Mouse (Mus musculus) gastrocnemius, postnatal 25 days (tissue): ENCODE measurements at regions not wholly inside any gene's neighbourhood (a gene's known extent, or its start where the extent isn't known, plus 50 kb on each side); places are given as distances from the start of the nearest gene placed in this dataset.
A peak's percentile ranks its signal among the peaks of the same experiment; 100 is the strongest.

Experiments
- DNase-seq: peaks from one replicate; pipeline ENCODE4 v3.0.0; 2022

DNA sequence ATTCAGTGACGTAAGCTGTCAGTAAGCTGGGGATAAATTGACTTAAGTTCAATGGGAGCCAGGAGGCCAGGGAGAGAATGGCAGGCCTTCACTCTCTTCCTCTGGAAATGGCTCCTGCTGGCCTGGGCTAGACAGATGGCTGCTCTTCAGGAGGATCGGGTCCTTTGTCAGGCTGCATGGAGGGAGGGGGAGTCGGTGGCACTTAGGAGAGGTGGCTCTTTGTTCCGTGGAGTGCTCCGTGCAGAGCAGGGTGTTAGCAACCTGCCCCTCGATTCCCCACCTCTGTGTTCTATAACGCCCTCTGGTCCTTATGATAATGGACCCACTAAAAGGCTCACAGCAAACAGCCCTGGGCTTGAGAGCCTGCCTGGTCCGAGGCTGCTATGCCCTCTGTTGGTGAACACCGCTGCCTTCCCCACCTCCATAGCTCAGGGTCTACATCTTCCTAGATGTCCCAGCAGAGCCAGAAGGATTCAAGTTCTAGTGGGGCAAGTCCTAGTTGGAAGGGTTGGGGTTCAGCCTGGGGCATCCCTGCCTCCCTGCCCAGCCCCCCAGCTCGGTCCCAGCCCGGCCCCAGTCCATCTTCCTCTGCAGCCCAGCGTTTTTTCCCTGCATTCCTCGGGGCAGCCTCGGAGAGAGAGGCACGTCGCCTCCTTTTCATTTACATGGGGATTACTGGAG is 232.1 kb upstream of the 4930535I16Rik start:
- DNase-seq, result no peak

- no peak for DNase-seq
Measured at GRCm38 (mm10) chr4:124149037-124149436, 231.2 kb upstream of the 4930535I16Rik start.

GRCm38 (mm10) chr4:124147276-124147675 is 229.5 kb upstream of the 4930535I16Rik start:
- no peak for DNase-seq

GRCm38 (mm10) chr4:124146135-124146534 is 228.3 kb upstream of the 4930535I16Rik start:
- DNase-seq, result no peak

DNA sequence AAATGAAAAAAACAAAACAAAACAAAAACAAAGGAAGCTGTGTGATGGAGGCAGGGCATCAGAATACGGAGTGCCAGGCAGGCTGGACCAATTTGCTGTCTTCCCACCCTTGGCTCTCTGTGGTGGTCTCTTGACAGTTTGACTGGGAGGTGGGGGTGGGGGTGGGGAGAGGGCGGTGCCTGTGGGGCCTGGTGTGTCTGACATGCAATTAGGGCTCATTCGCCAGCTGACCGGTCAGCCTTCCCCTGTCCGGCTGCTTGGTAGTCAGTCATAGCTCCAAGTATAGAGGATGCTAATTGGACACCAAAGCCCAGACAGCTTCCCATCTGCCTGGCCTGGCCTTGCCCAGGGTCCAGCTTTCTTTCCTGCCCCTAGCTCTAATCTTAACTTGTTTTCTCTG is 225.8 kb upstream of the 4930535I16Rik start:
- no peak for DNase-seq

DNA sequence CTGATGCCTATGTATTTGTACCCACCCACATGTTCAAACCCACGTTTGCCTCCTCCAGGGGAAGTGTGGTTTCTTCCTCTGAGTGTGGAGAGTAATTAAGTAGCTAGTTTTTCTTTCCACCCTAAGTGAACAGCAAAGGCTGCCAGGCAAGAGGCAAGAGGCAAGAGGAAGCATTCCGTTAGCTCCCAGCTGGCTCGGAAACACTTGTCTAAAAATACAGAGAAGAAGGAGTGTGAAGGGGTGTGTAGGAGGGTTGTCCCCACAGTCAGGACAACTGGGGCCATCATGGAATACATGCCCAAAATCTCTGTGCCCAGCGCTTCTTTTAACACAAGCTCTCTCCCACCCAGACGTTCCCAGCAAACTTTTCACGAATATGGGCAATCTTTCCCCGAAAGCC is 225.4 kb upstream of the 4930535I16Rik start:
- DNase-seq, result no peak

DNA sequence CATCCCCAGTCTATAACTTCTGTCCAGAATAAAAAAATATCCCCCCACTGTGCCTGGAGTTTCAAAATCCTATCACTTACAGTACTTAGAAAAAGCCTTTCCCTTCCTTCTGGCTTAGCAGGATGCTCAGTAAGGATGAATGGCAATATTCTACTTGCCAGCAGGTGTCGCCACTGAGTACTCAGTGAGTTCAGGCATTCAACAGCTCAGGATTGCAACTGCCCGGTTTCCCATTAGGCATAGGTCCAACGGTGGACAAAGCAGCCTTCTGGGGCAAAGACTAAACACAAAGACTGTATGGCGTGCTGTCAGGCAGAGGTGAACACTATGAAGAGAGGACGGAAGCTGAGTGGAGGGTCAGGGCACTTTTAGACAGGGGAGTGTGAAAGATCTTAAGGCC is 224.3 kb upstream of the 4930535I16Rik start:
- DNase-seq, result peak; percentile 18

DNA sequence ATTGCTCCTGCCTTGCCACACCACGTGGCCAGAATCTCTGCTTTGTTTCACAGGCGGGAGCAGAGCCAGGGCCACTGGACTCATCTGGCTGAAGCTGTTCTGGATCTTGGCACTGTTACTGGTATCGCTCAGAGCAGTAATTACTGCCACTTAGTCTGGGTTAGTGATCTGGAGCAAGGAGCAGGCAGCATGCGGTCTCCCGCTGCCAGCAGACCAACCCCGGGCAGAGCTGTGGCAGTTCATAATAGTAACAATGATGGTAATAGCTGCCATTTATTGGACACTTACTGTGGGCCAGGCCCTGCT is 217.3 kb upstream of the 4930535I16Rik start:
- no peak for DNase-seq

DNA sequence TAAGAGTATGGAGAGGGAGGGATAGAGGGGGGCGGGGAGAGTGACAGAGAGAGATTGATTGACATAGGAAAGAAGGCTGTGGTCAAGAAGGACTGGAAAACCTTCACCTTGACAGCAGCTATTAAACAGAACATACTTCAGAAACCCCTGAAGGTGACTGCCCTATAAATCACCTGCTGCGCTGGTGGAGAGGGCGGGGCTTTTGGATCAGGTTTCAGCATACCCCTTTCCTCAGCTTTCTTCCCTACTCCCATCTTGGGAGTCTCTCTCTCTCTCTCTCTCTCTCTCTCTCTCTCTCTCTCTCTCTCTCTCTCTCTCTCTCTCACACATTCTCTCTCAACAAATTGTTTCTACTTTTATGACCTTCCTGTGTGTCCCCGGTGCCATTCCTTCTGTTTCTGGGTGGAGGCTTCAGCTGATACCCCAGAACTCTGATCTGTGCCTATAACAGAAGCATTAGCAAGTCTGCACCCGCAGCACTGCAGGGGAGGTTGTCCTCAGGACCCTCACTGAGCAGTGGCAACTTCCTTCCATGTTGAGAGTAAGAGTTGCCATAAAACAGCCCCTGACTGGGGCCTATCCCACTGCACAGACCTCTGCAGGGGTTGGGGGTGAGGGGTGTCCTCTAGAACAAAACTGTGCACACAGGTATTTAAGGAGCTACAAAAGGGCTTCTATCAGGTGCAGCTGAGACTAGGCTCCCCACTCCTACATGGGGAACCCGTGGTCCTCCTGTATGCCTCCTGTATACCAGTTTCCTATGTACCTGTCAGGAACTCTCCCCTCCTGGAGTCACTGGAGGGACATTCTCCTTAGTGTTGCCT is 216.7 kb upstream of the 4930535I16Rik start:
- no peak for DNase-seq

GRCm38 (mm10) chr4:124130946-124131345 is 213.1 kb upstream of the 4930535I16Rik start:
- DNase-seq, result no peak

DNA sequence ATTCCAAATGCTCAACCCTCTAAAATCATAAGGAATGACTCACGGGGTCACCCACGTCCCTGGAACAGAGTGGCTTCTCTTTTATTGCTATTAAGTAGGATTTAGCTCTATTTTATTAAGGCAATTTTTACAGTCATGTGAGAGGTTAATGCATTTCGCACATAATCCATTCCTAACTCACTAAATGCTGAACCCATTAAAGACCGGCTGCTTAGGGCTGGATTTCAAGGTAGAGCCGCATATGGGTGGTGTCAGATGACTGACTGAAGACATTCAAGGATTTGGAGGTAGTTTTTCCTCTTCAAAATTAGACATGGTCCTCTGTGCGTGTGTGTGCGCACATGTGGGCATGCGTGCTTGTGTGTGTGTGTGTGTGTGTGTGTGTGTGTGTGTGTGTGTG is 208.4 kb upstream of the 4930535I16Rik start:
- DNase-seq, result no peak

DNA sequence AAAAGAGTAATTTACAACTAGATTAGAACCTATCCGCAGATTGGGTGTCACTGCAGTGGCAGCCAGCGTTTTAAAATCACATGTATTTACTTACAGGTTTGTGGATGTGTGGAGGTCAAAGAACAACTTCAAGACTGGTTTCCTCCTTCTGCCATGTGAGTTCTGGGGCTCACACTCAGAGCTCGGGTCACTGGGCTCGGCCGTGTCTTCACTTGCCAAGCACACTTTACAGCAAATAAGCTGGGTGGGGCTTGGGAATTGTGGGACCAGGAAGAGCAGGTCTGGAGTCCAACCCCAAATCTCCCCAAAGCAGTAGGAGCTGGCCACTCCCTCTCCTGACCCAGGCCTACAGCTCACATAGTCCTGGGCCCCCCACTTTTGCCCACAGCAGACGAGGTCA is 202.5 kb upstream of the 4930535I16Rik start:
- no peak for DNase-seq

DNA sequence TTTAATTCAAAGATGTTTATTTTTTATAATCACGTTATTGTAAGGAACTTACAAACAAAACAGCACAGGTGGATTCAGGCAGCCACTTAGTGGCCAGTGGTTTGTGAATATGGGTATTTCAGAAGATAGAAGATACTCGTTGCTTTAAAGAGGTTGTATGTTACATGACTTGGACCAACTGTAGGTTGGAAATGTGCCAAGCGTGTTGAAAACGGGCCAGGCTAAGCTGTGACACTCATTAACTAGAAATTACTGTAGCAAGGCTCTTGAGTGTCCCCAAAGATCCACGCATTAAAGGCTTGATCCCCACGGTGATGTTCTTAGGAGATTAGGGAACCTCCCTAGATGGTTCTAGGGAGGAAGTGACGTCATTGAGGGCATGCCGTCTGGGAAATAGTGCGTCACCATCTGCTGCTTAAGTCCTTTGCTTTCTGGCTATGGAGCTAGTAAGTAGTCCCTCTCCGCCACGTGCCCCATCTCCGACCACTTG is 196.1 kb upstream of the 4930535I16Rik start:
- no peak for DNase-seq

DNA sequence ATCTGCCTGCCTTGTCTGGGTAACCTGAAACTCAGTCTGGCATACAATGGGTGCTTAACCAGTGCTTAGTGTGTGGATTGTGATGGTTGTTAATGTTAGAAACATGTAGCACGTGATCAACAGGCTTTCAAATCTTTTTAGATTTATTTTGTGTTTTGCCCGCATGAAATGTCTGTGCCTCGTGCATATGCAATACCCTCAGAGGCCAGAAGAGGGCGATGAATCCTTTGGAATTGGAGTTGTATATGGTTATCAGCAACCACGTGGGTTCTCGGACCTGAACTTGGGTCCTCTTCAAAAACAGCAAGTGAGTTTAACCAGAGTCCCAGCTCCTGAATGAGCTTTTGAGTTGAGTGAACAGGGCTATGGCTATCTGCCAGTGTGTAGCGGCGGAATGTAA is 192.9 kb upstream of the 4930535I16Rik start:
- no peak for DNase-seq

GRCm38 (mm10) chr4:124109371-124109770 is 191.5 kb upstream of the 4930535I16Rik start:
- no peak for DNase-seq

GRCm38 (mm10) chr4:124102684-124103083 is 184.9 kb upstream of the 4930535I16Rik start:
- no peak for DNase-seq

GRCm38 (mm10) chr4:124086801-124087200 is 169.0 kb upstream of the 4930535I16Rik start:
- no peak for DNase-seq

DNA sequence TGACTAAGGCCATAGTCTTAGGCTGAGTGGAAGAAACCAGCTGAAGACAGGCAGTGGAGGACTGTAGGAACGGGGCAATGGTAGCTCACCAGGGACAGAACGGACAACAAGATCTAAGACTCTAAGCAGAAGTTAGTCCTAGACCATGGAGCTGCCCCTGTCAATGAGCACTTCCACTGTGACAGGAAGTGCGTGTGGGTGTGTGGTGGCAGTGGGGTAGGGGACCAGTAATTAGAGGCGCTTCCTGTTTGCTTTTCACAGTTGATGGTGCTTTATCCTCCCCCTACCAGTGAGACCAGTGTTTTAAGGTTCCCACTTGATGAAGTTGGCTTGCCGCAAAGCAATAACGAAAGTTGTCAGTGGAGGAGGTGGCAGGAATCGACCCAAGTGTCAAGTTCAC is 168.4 kb upstream of the 4930535I16Rik start:
- no peak for DNase-seq

DNA sequence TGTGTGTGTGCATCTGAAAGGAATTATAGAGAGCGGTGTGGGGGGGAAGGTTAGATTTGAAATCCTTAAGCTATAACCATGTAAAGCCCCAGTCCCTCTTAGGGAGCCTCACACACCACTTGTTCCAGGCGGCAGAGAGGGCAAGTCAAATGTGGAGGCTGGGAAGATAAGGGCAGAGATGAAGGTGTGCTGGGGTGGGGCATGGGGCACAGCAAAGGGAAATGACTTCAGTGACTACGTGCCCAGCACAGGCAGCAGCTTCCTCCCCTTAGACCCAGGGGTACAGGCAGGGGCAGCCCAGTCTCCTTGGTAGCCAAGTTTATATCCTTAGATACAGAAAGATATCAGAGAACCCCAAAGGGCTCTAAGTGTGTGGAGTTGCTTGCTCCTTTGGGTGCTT is 161.8 kb upstream of the 4930535I16Rik start:
- no peak for DNase-seq

GRCm38 (mm10) chr4:124075551-124075950 is 157.7 kb upstream of the 4930535I16Rik start:
- DNase-seq, result no peak

DNA sequence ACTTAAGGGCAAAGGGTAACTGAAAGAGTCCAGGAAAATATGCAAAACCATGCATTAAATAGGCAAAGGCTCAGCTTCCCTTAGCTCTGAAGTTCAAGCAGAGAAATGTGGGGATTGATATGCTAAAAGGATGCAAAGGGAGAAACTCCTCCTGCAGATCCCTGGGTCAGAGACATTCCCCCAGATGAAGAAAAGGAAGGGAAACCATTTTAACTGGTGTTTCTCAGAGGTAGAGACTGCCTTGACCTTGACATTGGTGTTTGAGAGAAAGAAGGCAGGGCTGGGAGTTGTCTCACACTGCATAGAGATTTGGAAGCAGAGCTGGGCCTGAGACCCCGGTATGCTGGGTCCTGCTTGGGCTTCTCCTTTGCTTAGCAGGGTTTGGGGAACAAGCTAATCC is 155.8 kb upstream of the 4930535I16Rik start:
- DNase-seq, result no peak

DNA sequence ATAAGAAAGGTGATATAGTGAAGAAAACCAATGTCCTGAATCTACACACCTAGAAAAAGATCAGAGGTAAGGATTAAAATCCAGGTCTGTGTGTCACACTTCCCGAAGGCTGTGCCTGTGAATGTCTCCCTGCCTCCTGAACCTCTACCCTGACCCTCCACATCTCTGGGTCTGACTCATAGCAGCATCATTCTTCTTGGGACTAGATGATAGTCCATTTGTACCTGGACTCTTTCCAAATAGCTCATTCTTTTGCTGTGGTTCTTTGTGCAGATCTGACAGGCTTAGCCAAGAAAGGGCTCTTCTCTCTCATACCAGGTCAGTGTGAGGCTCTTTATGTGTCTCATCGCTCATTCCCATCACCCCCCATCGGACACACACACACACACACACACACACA is 146.8 kb upstream of the 4930535I16Rik start:
- DNase-seq, result no peak

DNA sequence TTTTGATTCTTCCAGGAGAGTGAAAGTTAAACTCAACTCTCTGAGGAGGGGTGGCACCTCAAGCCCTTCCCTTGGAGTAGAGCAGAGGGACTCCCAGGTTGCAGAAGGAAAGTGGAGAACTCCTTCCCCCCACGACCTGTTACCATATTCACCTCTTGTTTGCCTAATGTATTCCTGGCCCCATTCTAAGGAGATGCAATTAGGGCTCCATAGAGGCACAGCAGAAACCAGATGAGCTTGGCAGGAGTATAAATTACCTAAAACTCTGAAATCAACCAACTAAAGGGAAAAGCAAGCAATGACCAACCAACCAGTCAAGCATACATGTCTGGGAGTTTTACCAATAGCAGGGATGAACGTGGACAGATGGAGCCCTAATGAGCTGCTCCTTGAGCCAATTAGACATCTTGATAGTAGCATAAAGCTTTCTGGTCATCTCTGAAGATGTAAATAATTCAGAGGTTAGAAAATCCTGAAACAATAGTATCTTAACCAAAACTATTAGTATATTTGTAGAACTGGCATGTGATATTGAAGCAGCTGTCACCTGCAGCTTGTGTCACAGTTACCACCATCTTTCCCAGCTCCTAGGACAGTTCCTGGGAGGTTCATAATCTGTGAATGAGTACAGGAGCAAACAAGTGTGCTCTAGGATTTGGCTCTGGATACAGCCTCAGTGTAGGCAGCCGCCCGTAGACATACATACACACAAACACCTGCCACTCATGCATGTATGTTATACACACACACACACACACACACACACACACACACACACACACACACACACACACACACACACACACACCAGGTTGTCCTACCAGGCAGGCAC is 145.7 kb upstream of the 4930535I16Rik start:
- no peak for DNase-seq
